Mouse (Mus musculus) forebrain, postnatal 0 days (tissue): Measurements from ENCODE around the gene Napsa. TPM values are rescaled to one million over a fixed set of nuclear protein-coding genes. Genes with fewer than 3 reads are reported as not detected.
A peak's percentile ranks its signal among the peaks of the same experiment; 100 is the strongest.

ENCODE experiments used
- ATAC-seq: fragments of 200-750 bp; cut with Nextera tagmentation; 2 replicates; pipeline ENCODE4 v1.8.0; 2017; ENCODE audit warnings: mild to moderate bottlenecking, moderate library complexity
- DNase-seq: peaks from one replicate; pipeline ENCODE4 v3.0.0-alpha.2; 2015
- H3K27ac ChIP-seq: fragments of 300-500 bp; sonication (generic); 2 replicates; pipeline ENCODE4 v1.5.1; 2014; ENCODE audit warnings: low read depth, mild to moderate bottlenecking, antibody characterized with exemption, low read length, moderate library complexity, mixed read lengths
- H3K27me3 ChIP-seq: fragments of 300-500 bp; sonication (generic); 2 replicates; pipeline ENCODE4 v1.6.1; 2014; ENCODE audit warnings: mild to moderate bottlenecking, low read length, mixed read lengths; ENCODE audit not compliant: insufficient read depth
- H3K36me3 ChIP-seq: fragments of 300-500 bp; sonication (generic); 2 replicates; pipeline ENCODE4 v1.6.1; 2014; ENCODE audit warnings: mild to moderate bottlenecking, moderate library complexity; ENCODE audit not compliant: insufficient read depth
- H3K4me1 ChIP-seq: fragments of 300-500 bp; sonication (generic); 2 replicates; pipeline ENCODE4 v1.6.1; 2014; ENCODE audit warnings: antibody characterized with exemption; ENCODE audit not compliant: insufficient read depth
- H3K4me2 ChIP-seq: fragments of 300-500 bp; sonication (generic); 2 replicates; pipeline ENCODE4 v1.6.1; 2014; ENCODE audit warnings: low read depth, mild to moderate bottlenecking, moderate library complexity
- H3K4me3 ChIP-seq: fragments of 300-500 bp; sonication (generic); 2 replicates; pipeline ENCODE4 v1.5.1; 2014; ENCODE audit warnings: low read depth, low read length, mixed read lengths
- H3K9ac ChIP-seq: fragments of 300-500 bp; sonication (generic); 2 replicates; pipeline ENCODE4 v1.6.1; 2014; ENCODE audit warnings: mild to moderate bottlenecking
- H3K9me3 ChIP-seq: fragments of 300-500 bp; sonication (generic); 2 replicates; pipeline ENCODE4 v1.6.1; 2016; ENCODE audit warnings: low read length
- CTCF ChIP-seq: sonication (generic); IDR thresholded peaks from 2 replicates; pipeline ENCODE4 v1.5.1; 2016; ENCODE audit warnings: antibody characterized with exemption, control low read depth, low read depth
- WGBS: fragments of 180-500 bp; shearing (Covaris S2); extraction: QIAGEN DNeasy Blood & Tissue Kit; methylation state at CpG from one replicate; pipeline ENCODE4 v1.1.7; 2014; 5-methylcytosine and 5-hydroxymethylcytosine counted together
- polyA plus RNA-seq: library from polyadenylated mRNA; unstranded; fragments of >200 nt; fragmentation: Nextera tagmentation; extraction: Ambion mirVana; gene quantifications from 2 replicates; pipeline ENCODE4 v1.2.1, GENCODE M21; 2015
- total RNA-seq: library from RNA; depleted of rRNA; stranded (reverse); fragments of >200 nt; gene quantifications from 2 replicates; pipeline ENCODE4 v1.2.3, GENCODE M21; 2014

The Napsa gene
- total and polyA plus RNA-seq, 2 experiments from 2014 or later: 0.24 to 0.71 TPM

- 0 out of 2 replicates have a peak, but pooled peaks cover 6% of the 10 kb centered on the region for H3K27me3 ChIP-seq
- no peaks in the 10 kb centered on the region for H3K4me1 ChIP-seq
- ATAC-seq (no peak), DNase-seq (no peak)
- H3K4me2 ChIP-seq: peak overlapping the region; percentile 17; the same call in 1 of the 2 replicates
- H3K4me3 ChIP-seq: no peak overlapping the region
- H3K27ac ChIP-seq: no peak overlapping the region
- 6% methylated on average over 20 of the region's 20 CpGs for WGBS
- TF ChIP-seq CTCF: no peak
- H3K9ac ChIP-seq: no peak overlapping the region
- H3K36me3 ChIP-seq: no peaks in the 10 kb centered on the region
- H3K9me3 ChIP-seq: no peaks in the 10 kb centered on the region
Observed at GRCm38 (mm10) chr7:44614041-44614688, 42.0 kb downstream of the Napsa start.

DNA sequence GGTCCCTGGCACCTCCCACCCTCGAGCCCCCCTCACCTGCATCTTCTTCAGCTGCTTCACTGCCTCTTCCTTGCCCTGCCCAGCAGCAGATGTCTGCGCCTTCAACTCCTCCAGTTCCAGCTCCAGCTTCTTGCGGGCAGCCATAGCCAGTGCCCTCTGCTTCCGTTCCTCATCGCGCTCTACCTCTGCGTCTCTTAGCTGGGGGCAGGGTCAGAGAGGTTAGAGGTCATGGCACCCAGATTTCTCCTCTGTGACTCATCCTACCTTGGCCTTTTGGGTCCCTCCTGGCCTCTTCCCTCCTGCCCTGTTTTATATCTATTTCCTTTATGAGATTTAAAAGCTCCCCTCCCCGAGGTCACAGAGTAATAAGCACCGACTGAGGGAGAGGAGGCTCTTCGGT lies 43.1 kb downstream of the Napsa start:
- no peak overlapping the region for H3K4me3 ChIP-seq
- ATAC-seq (no peak), DNase-seq (no peak)
- no peak overlapping the region for H3K9ac ChIP-seq
- H3K27me3 ChIP-seq: 0 out of 2 replicates have a peak, but pooled peaks cover 6% of the 10 kb centered on the region
- H3K4me1 ChIP-seq: no peaks in the 10 kb centered on the region
- no peak overlapping the region for H3K27ac ChIP-seq
- WGBS: 14% methylated on average over 10 of the region's 10 CpGs
- no peak overlapping the region for H3K4me2 ChIP-seq
- TF ChIP-seq CTCF: no peak
- no peaks in the 10 kb centered on the region for H3K9me3 ChIP-seq
- no peaks in the 10 kb centered on the region for H3K36me3 ChIP-seq

- Histone ChIP-seq H3K27me3 (0 out of 2 replicates have a peak, but pooled peaks cover 6% of the 10 kb centered on the region), H3K4me3 (no peak overlapping the region), H3K9ac (no peak overlapping the region), H3K4me2 (no peak overlapping the region), H3K9me3 (no peaks in the 10 kb centered on the region), H3K4me1 (no peaks in the 10 kb centered on the region), H3K27ac (no peak overlapping the region), H3K36me3 (no peaks in the 10 kb centered on the region)
- no peak for TF ChIP-seq CTCF
- ATAC-seq (no peak), DNase-seq (no peak)
- WGBS: 83% methylated on average over 14 of the region's 14 CpGs
Observed at GRCm38 (mm10) chr7:44615987-44616386, 43.8 kb downstream of the Napsa start.

DNA sequence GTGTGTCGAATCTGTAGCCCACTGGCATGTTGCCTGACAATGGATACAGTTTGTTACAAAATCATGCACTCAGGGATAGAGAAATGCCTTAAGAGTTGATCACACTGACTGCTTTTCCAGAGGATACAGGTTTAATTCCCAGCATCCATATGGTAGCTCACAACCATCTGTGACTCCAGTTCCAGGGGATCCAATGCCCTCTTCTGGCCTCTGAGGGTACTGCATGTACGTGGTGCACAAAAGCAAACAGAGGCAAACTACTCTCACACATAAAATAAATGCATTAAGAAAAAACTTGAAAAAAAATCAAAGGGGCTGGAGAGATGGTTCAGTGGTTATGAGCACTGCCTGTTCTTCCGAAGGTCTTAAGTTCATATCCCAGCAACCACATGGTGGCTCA lies 44.9 kb downstream of the Napsa start:
- 0 out of 2 replicates have a peak, but pooled peaks cover 6% of the 10 kb centered on the region for H3K27me3 ChIP-seq
- H3K36me3 ChIP-seq: no peaks in the 10 kb centered on the region
- H3K4me2 ChIP-seq: no peak overlapping the region
- no peaks in the 10 kb centered on the region for H3K9me3 ChIP-seq
- no peak overlapping the region for H3K27ac ChIP-seq
- no peak overlapping the region for H3K9ac ChIP-seq
- no peak overlapping the region for H3K4me3 ChIP-seq
- ATAC-seq: no peak
- 79% methylated on average over 3 of the region's 3 CpGs for WGBS
- no peak for DNase-seq
- TF ChIP-seq CTCF: peak; percentile 42
- H3K4me1 ChIP-seq: no peaks in the 10 kb centered on the region

DNA sequence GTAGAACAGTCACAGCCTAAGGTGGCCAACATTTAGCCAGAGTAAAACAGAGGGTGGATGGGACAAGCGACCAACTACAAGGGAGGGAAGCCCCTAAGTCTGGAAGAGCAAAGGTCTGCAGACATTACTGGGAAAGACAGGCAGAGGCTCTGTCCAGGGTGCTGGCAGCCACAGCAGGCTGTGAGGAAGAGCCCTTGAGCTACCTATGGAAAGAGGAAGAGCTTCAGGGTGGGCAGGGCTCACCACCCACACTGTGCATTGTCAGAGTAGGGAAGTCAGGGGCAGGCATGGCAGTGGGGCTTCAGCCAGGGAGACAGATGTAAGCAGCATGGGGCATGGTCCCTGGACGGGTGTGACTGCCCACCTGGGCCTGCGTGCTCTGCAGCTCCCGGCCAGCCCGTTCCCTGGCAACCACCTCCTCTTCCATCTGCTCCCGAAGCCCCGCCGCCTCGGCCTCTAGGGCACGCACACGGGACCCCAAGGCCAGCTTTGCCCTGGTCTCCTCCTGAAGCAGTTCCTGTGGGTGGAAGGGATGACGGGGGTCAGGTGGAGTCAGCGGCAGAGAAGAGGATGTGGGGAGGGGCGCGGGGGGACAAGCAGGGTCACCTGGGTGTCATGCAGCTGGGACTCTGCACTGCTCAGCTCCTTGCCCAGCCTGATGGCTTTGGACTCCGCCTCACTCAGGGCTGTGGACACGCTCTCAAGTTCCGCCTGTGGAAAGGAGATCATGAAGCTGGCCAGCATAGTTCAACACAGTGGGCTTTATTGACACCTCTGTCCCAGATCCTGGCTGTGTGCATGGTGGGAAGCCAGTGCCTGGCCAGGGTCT lies 51.7 kb downstream of the Napsa start:
- 44% methylated on average over 18 of the region's 18 CpGs for WGBS
- no peak for ATAC-seq
- Histone ChIP-seq H3K4me1 (no peaks in the 10 kb centered on the region), H3K9me3 (no peaks in the 10 kb centered on the region), H3K27ac (no peak overlapping the region), H3K9ac (no peak overlapping the region), H3K4me2 (no peak overlapping the region), H3K36me3 (no peaks in the 10 kb centered on the region), H3K4me3 (no peak overlapping the region), H3K27me3 (no peaks in the 10 kb centered on the region)
- DNase-seq: no peak
- TF ChIP-seq CTCF: no peak

GRCm38 (mm10) chr7:44624543-44624826 lies 52.3 kb downstream of the Napsa start:
- no peaks in the 10 kb centered on the region for H3K27me3 ChIP-seq
- ATAC-seq (no peak), DNase-seq (no peak)
- H3K36me3 ChIP-seq: no peaks in the 10 kb centered on the region
- no peak overlapping the region for H3K4me3 ChIP-seq
- H3K4me1 ChIP-seq: no peaks in the 10 kb centered on the region
- WGBS: 79% methylated on average over 3 of the region's 3 CpGs
- no peak overlapping the region for H3K4me2 ChIP-seq
- H3K9ac ChIP-seq: no peak overlapping the region
- H3K27ac ChIP-seq: no peak overlapping the region
- H3K9me3 ChIP-seq: no peaks in the 10 kb centered on the region
- TF ChIP-seq CTCF: no peak

GRCm38 (mm10) chr7:44624828-44625227 lies 52.6 kb downstream of the Napsa start:
- DNase-seq (no peak), ATAC-seq (no peak)
- Histone ChIP-seq H3K36me3 (no peaks in the 10 kb centered on the region), H3K9ac (no peak overlapping the region), H3K4me3 (no peak overlapping the region), H3K27me3 (no peaks in the 10 kb centered on the region), H3K27ac (no peak overlapping the region), H3K4me1 (no peaks in the 10 kb centered on the region), H3K9me3 (no peaks in the 10 kb centered on the region), H3K4me2 (no peak overlapping the region)
- WGBS: 73% methylated on average over 14 of the region's 14 CpGs
- no peak for TF ChIP-seq CTCF
